Mouse (Mus musculus) CH12.LX (cell line): ENCODE results near the gene Mettl26. TPM values are rescaled to one million over a fixed set of nuclear protein-coding genes. Genes with fewer than 3 reads are reported as not detected.
"Not testable (repeated sequence)": the region's sequence is repeated elsewhere in the genome, so short reads cannot be mapped to it uniquely, and the experiment has no call there.

ENCODE experiments used
- DNase-seq: peaks from one replicate; pipeline ENCODE4 v3.0.0-alpha.2; 2013; ENCODE audit errors: extremely low read depth
- H3K27ac ChIP-seq: 2 replicates; pipeline ENCODE4 v1.5.1; 2012; ENCODE audit warnings: low read depth, mild to moderate bottlenecking, control low read depth, moderate library complexity; ENCODE audit not compliant: insufficient read depth
- H3K27me3 ChIP-seq: replicated peaks from 2 replicates; pipeline ENCODE3; 2012; ENCODE audit warnings: inconsistent platforms
- H3K36me3 ChIP-seq, 2 experiments: replicated peaks in 1 of 2; 2 replicates each; pipeline versions ENCODE3 to v1.6.1; 2012; ENCODE audit warnings: inconsistent platforms in 1 of 2, low read length in 1 of 2, mild to moderate bottlenecking in 1 of 2, mixed read lengths in 1 of 2, moderate library complexity in 1 of 2; ENCODE audit not compliant: control insufficient read depth in 1 of 2, insufficient read depth in 1 of 2
- H3K4me1 ChIP-seq, 2 experiments: 2 replicates each; pipeline ENCODE4 v1.6.1; 2012; ENCODE audit warnings: inconsistent platforms in 1 of 2, moderate library complexity in 1 of 2; ENCODE audit not compliant: insufficient read depth in 2 of 2, control insufficient read depth in 1 of 2
- H3K4me2 ChIP-seq: 2 replicates; pipeline ENCODE4 v1.6.1; 2012; ENCODE audit warnings: low read depth, mild to moderate bottlenecking, control low read depth; ENCODE audit not compliant: poor library complexity, insufficient read depth, severe bottlenecking
- H3K4me3 ChIP-seq, 3 experiments: fragments of 150-350 bp in 1 of 3; sonication (generic) in 1 of 3; replicated peaks in 1 of 3; 2 replicates each; pipeline versions ENCODE3 to v1.5.1; 2011 to 2012; ENCODE audit warnings: low read depth in 2 of 3, low read length in 2 of 3, mild to moderate bottlenecking in 2 of 3, moderate library complexity in 2 of 3, control low read depth in 1 of 3, improper control_type of control experiment in 1 of 3, inconsistent platforms in 1 of 3, mixed read lengths in 1 of 3; ENCODE audit not compliant: poor library complexity in 1 of 3
- H3K79me2 ChIP-seq: replicated peaks from 2 replicates; pipeline ENCODE4 v1.6.1; 2012; ENCODE audit warnings: mild to moderate bottlenecking, moderate library complexity; ENCODE audit not compliant: control insufficient read depth, poor library complexity, insufficient read depth, severe bottlenecking; ENCODE audit errors: extremely low read depth
- H3K9ac ChIP-seq: 2 replicates; pipeline ENCODE4 v1.6.1; 2012; ENCODE audit warnings: low read depth, mild to moderate bottlenecking, control low read depth, moderate library complexity; ENCODE audit not compliant: insufficient read depth
- H3K9me3 ChIP-seq: replicated peaks from 2 replicates; pipeline ENCODE3; 2012; ENCODE audit warnings: low read length, inconsistent platforms, mixed read lengths
- CHD1 ChIP-seq: IDR thresholded peaks from 2 replicates; pipeline ENCODE4 v1.6.1; 2012; ENCODE audit warnings: low read depth, low read length, improper control_type of control experiment, inconsistent platforms
- CTCF ChIP-seq, 2 experiments: IDR thresholded peaks in 1 of 2; conservative IDR thresholded peaks in 1 of 2; 2 replicates each; pipeline ENCODE4 v1.5.1; 2011 to 2012; ENCODE audit warnings: low read depth in 2 of 2, low read length in 2 of 2, improper control_type of control experiment in 1 of 2, inconsistent platforms in 1 of 2, mild to moderate bottlenecking in 1 of 2, moderate library complexity in 1 of 2
- ELF1 ChIP-seq: IDR thresholded peaks from 2 replicates; pipeline ENCODE4 v1.6.1; 2014; ENCODE audit warnings: low read depth, mild to moderate bottlenecking, inconsistent platforms, low read length, improper control_type of control experiment
- HCFC1 ChIP-seq: IDR thresholded peaks from 2 replicates; pipeline ENCODE4 v1.6.1; 2012; ENCODE audit warnings: low read depth, mild to moderate bottlenecking, inconsistent platforms, low read length, improper control_type of control experiment
- JUND ChIP-seq: conservative IDR thresholded peaks from 2 replicates; pipeline ENCODE4 v1.6.1; 2011; ENCODE audit warnings: low read depth, low read length, improper control_type of control experiment
- KAT2A ChIP-seq: IDR thresholded peaks from 2 replicates; pipeline ENCODE4 v1.6.1; 2012; ENCODE audit warnings: low read length, improper control_type of control experiment, inconsistent platforms; ENCODE audit not compliant: insufficient replicate concordance
- MAFK ChIP-seq: IDR thresholded peaks from 2 replicates; pipeline ENCODE4 v1.6.1; 2011; ENCODE audit warnings: low read length, improper control_type of control experiment; ENCODE audit not compliant: insufficient replicate concordance
- MAZ ChIP-seq: IDR thresholded peaks from 2 replicates; pipeline ENCODE4 v1.6.1; 2012; ENCODE audit warnings: low read depth, mild to moderate bottlenecking, inconsistent platforms, low read length, improper control_type of control experiment, moderate library complexity
- MEF2A ChIP-seq: IDR thresholded peaks from 2 replicates; pipeline ENCODE4 v1.6.1; 2014; ENCODE audit warnings: low read depth, mild to moderate bottlenecking, inconsistent platforms, low read length, improper control_type of control experiment, borderline replicate concordance
- NRF1 ChIP-seq: IDR thresholded peaks from 2 replicates; pipeline ENCODE4 v1.6.1; 2014; ENCODE audit warnings: low read depth, mild to moderate bottlenecking, inconsistent platforms, low read length, improper control_type of control experiment, moderate library complexity
- POLR2A ChIP-seq: IDR thresholded peaks from 2 replicates; pipeline ENCODE4 v1.6.1; 2011; ENCODE audit warnings: low read depth, mild to moderate bottlenecking, improper control_type of control experiment, low read length
- SIN3A ChIP-seq: IDR thresholded peaks from 2 replicates; pipeline ENCODE4 v1.6.1; 2012; ENCODE audit warnings: low read length, improper control_type of control experiment, inconsistent platforms
- TCF12 ChIP-seq: IDR thresholded peaks from 2 replicates; pipeline ENCODE4 v1.6.1; 2014; ENCODE audit warnings: low read depth, mild to moderate bottlenecking, inconsistent platforms, low read length, improper control_type of control experiment
- UBTF ChIP-seq: IDR thresholded peaks from 2 replicates; pipeline ENCODE4 v1.6.1; 2012; ENCODE audit warnings: low read depth, mild to moderate bottlenecking, inconsistent platforms, low read length, improper control_type of control experiment, moderate library complexity
- USF1 ChIP-seq: IDR thresholded peaks from 2 replicates; pipeline ENCODE4 v1.6.1; 2014; ENCODE audit warnings: low read depth, mild to moderate bottlenecking, inconsistent platforms, low read length, improper control_type of control experiment
- USF2 ChIP-seq: conservative IDR thresholded peaks from 2 replicates; pipeline ENCODE4 v1.6.1; 2011; ENCODE audit warnings: low read depth, low read length, improper control_type of control experiment
- dilution Hi-C: fragments of 300-500 bp; cut with MboI; formaldehyde crosslinking; loops from 2 replicates; pipeline ENCODE4 v1.14.3; 2020; ENCODE audit warnings: low sequenced_read_pairs; ENCODE audit not compliant: extremely low pct_unique_long_range_greater_than_20kb, extremely low pct_ligation_motif_present
- in situ Hi-C: fragments of 300-500 bp; cut with MboI; formaldehyde crosslinking; loops from 3 replicates; pipeline ENCODE4 v1.14.3; 2019; ENCODE audit warnings: low sequenced_read_pairs, low pct_ligation_motif_present, low pct_unique_long_range_greater_than_20kb, mixed read lengths
- polyA plus RNA-seq: library from polyadenylated mRNA; unstranded; fragments of >175 nt; gene quantifications from 2 replicates; pipeline ENCODE4 v1.2.1, GENCODE M21; 2012; ENCODE audit warnings: low read depth; ENCODE audit not compliant: insufficient read length
- total RNA-seq, 2 experiments: library from RNA; depleted of rRNA; stranded (reverse); fragments of 300-350 nt in 1 of 2; fragments of >200 nt in 1 of 2; gene quantifications; 2 replicates each; pipeline ENCODE4 v1.2.3; 2012 to 2014

Mettl26 gene
- total and polyA plus RNA-seq, 3 experiments: 29.8 to 52.5 (median 33.0) TPM

- no peak overlapping the region for H3K9ac ChIP-seq
- dilution Hi-C loops: no loop called here
- TF ChIP-seq MEF2A: no peak
- TF ChIP-seq MAZ: no peak
- TF ChIP-seq MAFK: no peak
- no peak for TF ChIP-seq JUND
- TF ChIP-seq POLR2A: no peak
- no peak for TF ChIP-seq KAT2A
- no peak for TF ChIP-seq CTCF (conservative IDR thresholded peaks at IDR 0.05 in 1 of 2, IDR thresholded peaks at IDR 0.05 in 1 of 2; ENCODE audit: low read depth in 2 of 2, low read length in 2 of 2)
- no peak for TF ChIP-seq UBTF
- TF ChIP-seq TCF12: no peak
- TF ChIP-seq, all 38 proteins: peak for 0
- in situ Hi-C loops: no loop called here
- Histone ChIP-seq H3K4me2 (no peak overlapping the region), H3K79me2 (no peaks in the 10 kb centered on the region), H3K9me3 (no peaks in the 10 kb centered on the region), H3K36me3 (no peaks in the 10 kb centered on the region), H3K27ac (no peak overlapping the region), H3K4me1 (peaks cover 6 to 21% of the 10 kb centered on the region in 2 experiments; a peak in 3 of 4 replicates), H3K4me3 (no peak overlapping the region), H3K27me3 (peaks cover 60% of the 10 kb centered on the region)
- DNase-seq: no peak
These were observed 4.9 kb upstream of the Mettl26 start for GRCm38 (mm10) chr17:25869954-25870353.

GRCm38 (mm10) chr17:25871566-25871965 lies 3.3 kb upstream of the Mettl26 start:
- H3K79me2 ChIP-seq, H3K36me3 ChIP-seq, H3K9me3 ChIP-seq, H3K27ac ChIP-seq, DNase-seq, H3K4me3 ChIP-seq, H3K4me2 ChIP-seq, H3K9ac ChIP-seq, in situ Hi-C loops, dilution Hi-C loops: not testable (repeated sequence)
- H3K27me3 ChIP-seq: peaks cover 47% of the 10 kb centered on the region
- peaks cover 9 to 29% of the 10 kb centered on the region in 2 experiments for H3K4me1 ChIP-seq

- H3K27me3 ChIP-seq: peaks cover 38% of the 10 kb centered on the region
- TF ChIP-seq CHD1: no peak
- no peak for TF ChIP-seq KAT2A
- TF ChIP-seq JUND: no peak
- TF ChIP-seq ELF1: no peak
- no peak for TF ChIP-seq NRF1
- TF ChIP-seq SIN3A: no peak
- no peak for TF ChIP-seq USF1
- TF ChIP-seq USF2: no peak
- TF ChIP-seq HCFC1: no peak
- TF ChIP-seq, all 38 proteins: peak for 0
- no peak overlapping the region for H3K27ac ChIP-seq
- no peak overlapping the region for H3K4me2 ChIP-seq
- peaks cover 2 to 11% of the 10 kb centered on the region in 2 experiments for H3K36me3 ChIP-seq
- dilution Hi-C loops: no loop called here
- no peak for DNase-seq
- peaks cover 10 to 29% of the 10 kb centered on the region in 2 experiments for H3K4me1 ChIP-seq
- H3K4me3 ChIP-seq: no peak overlapping the region
- no peaks in the 10 kb centered on the region for H3K79me2 ChIP-seq
- in situ Hi-C loops: no loop called here
- no peak overlapping the region for H3K9ac ChIP-seq
- H3K9me3 ChIP-seq: no peaks in the 10 kb centered on the region
These were observed 2.2 kb upstream of the Mettl26 start for GRCm38 (mm10) chr17:25872676-25873075.
